Mouse (Mus musculus): ENCODE data around the gene Acap2. TPM values are rescaled to one million over a fixed set of nuclear protein-coding genes. Genes with fewer than 3 reads are reported as not detected.

Gene Acap2
- polyA plus RNA-seq, 1 experiment = 6.3 TPM

DNA sequence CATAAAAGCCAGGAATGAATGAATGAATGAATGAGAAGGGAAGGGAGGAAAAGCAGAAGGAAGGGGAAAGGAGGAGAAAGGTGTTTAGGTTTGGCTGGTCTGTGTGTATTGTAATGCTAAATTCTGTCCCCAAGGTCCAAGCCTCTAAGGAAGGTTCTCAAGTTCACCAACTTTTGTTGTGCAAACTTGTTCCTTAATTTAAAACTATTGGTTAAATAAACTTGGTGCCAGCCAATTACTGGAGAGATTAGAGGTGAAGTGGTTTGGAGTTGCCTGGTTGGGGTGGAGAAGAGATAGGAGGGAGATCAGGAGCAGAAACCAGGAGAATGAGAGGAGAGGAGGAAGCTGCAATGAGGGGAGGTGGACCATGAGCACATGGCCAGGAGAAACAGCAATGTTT lies 31.4 kb downstream of the Acap2 start:
- H3K4me2 ChIP-seq (ENCODE audit: low read depth) = no peak overlapping the region
- no peak overlapping the region for H3K4me3 ChIP-seq
- H3ac ChIP-seq (ENCODE audit: control insufficient read depth, insufficient read length) = no peak overlapping the region
- peaks cover 40% of the 10 kb centered on the region for H3K79me2 ChIP-seq (ENCODE audit: control insufficient read depth, insufficient read depth)
- H3K27me3 ChIP-seq (ENCODE audit: control insufficient read depth, insufficient read depth, insufficient read length) = no peaks in the 10 kb centered on the region
- TF ChIP-seq POLR2AphosphoS2 (IDR thresholded peaks at IDR 0.05; ENCODE audit: insufficient read length, low read depth) (no peak), E2F4 (IDR thresholded peaks at IDR 0.05; ENCODE audit: insufficient read depth) (no peak), REST (IDR thresholded peaks at IDR 0.05; ENCODE audit: insufficient read depth, insufficient read length) (no peak), CEBPB (IDR thresholded peaks at IDR 0.05; ENCODE audit: insufficient read depth, poor library complexity, severe bottlenecking) (no peak), TCF12 (IDR thresholded peaks at IDR 0.05; ENCODE audit: insufficient read depth, poor library complexity, severe bottlenecking) (no peak), USF1 (IDR thresholded peaks at IDR 0.05; ENCODE audit: low read depth) (no peak), SRF (IDR thresholded peaks at IDR 0.05; ENCODE audit: control insufficient read depth, insufficient read length, low read depth) (no peak), MYOD1 (IDR thresholded peaks at IDR 0.05; ENCODE audit: control insufficient read depth in 1 of 3, insufficient read length in 2 of 3, low read depth in 2 of 3) (no peak), MYOG (IDR thresholded peaks at IDR 0.05; ENCODE audit: control insufficient read depth in 1 of 3, insufficient read depth in 1 of 3, insufficient read length in 2 of 3, low read depth in 2 of 3) (no peak)
- no peaks in the 10 kb centered on the region for H3K36me3 ChIP-seq (ENCODE audit: control insufficient read depth, insufficient read depth)

DNA sequence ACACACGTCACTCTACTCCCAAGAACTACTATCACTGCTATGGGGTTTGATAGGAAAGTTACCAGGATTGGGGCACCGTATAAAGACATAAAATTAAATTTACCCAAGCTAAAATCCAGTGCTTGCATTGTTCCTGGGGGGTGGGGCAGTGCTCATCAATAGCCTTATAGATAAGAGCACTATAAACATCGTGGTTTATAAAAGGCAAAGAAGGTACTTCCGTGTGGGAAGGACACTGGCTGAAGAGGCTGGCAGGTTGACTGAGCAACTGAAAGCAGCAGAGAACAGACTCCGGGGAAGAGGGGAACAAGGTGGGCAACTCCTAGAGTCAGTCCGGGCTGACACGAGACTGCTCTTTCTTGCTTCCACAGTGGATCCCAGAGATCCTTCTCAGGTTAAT lies 33.1 kb downstream of the Acap2 start:
- H3K4me3 ChIP-seq = no peak overlapping the region
- no peaks in the 10 kb centered on the region for H3K36me3 ChIP-seq (ENCODE audit: control insufficient read depth, insufficient read depth)
- peaks cover 46% of the 10 kb centered on the region for H3K79me2 ChIP-seq (ENCODE audit: control insufficient read depth, insufficient read depth)
- TF ChIP-seq POLR2AphosphoS2 (IDR thresholded peaks at IDR 0.05; ENCODE audit: insufficient read length, low read depth) (no peak), TCF3 (IDR thresholded peaks at IDR 0.05; ENCODE audit: insufficient read length, low read depth) (no peak), POLR2A (IDR thresholded peaks at IDR 0.05; ENCODE audit: insufficient read length, low read depth) (no peak), MAX (IDR thresholded peaks at IDR 0.05; ENCODE audit: low read depth) (no peak), MYOG (IDR thresholded peaks at IDR 0.05; ENCODE audit: control insufficient read depth in 1 of 3, insufficient read depth in 1 of 3, insufficient read length in 2 of 3, low read depth in 2 of 3) (no peak), SRF (IDR thresholded peaks at IDR 0.05; ENCODE audit: control insufficient read depth, insufficient read length, low read depth) (no peak), TCF12 (IDR thresholded peaks at IDR 0.05; ENCODE audit: insufficient read depth, poor library complexity, severe bottlenecking) (no peak), CEBPB (IDR thresholded peaks at IDR 0.05; ENCODE audit: insufficient read depth, poor library complexity, severe bottlenecking) (no peak), E2F4 (IDR thresholded peaks at IDR 0.05; ENCODE audit: insufficient read depth) (no peak), MYOD1 (IDR thresholded peaks at IDR 0.05; ENCODE audit: control insufficient read depth in 1 of 3, insufficient read length in 2 of 3, low read depth in 2 of 3) (no peak)
- H3K4me2 ChIP-seq (ENCODE audit: low read depth) = no peak overlapping the region
- no peaks in the 10 kb centered on the region for H3K27me3 ChIP-seq (ENCODE audit: control insufficient read depth, insufficient read depth, insufficient read length)
- no peak overlapping the region for H3ac ChIP-seq (ENCODE audit: control insufficient read depth, insufficient read length)

GRCm38 (mm10) chr16:31167017-31167887 lies 33.8 kb downstream of the Acap2 start:
- Histone ChIP-seq H3K27me3 (ENCODE audit: control insufficient read depth, insufficient read depth, insufficient read length) (no peaks in the 10 kb centered on the region), H3K79me2 (ENCODE audit: control insufficient read depth, insufficient read depth) (peaks cover 46% of the 10 kb centered on the region), H3K4me3 (no peak overlapping the region), H3ac (ENCODE audit: control insufficient read depth, insufficient read length) (no peak overlapping the region), H3K36me3 (ENCODE audit: control insufficient read depth, insufficient read depth) (no peaks in the 10 kb centered on the region), H3K4me2 (ENCODE audit: low read depth) (no peak overlapping the region)
- TF ChIP-seq MAX (IDR thresholded peaks at IDR 0.05; ENCODE audit: low read depth) (no peak), USF1 (IDR thresholded peaks at IDR 0.05; ENCODE audit: low read depth) (no peak), REST (IDR thresholded peaks at IDR 0.05; ENCODE audit: insufficient read depth, insufficient read length) (no peak), MYOD1 (IDR thresholded peaks at IDR 0.05; ENCODE audit: control insufficient read depth in 1 of 3, insufficient read length in 2 of 3, low read depth in 2 of 3) (no peak), TCF12 (IDR thresholded peaks at IDR 0.05; ENCODE audit: insufficient read depth, poor library complexity, severe bottlenecking) (no peak), POLR2A (IDR thresholded peaks at IDR 0.05; ENCODE audit: insufficient read length, low read depth) (no peak), POLR2AphosphoS2 (IDR thresholded peaks at IDR 0.05; ENCODE audit: insufficient read length, low read depth) (no peak), MYOG (IDR thresholded peaks at IDR 0.05; ENCODE audit: control insufficient read depth in 1 of 3, insufficient read depth in 1 of 3, insufficient read length in 2 of 3, low read depth in 2 of 3) (no peak), SRF (IDR thresholded peaks at IDR 0.05; ENCODE audit: control insufficient read depth, insufficient read length, low read depth) (no peak), CEBPB (IDR thresholded peaks at IDR 0.05; ENCODE audit: insufficient read depth, poor library complexity, severe bottlenecking) (no peak), TCF3 (IDR thresholded peaks at IDR 0.05; ENCODE audit: insufficient read length, low read depth) (no peak), E2F4 (IDR thresholded peaks at IDR 0.05; ENCODE audit: insufficient read depth) (no peak)

- Histone ChIP-seq H3ac (ENCODE audit: control insufficient read depth, insufficient read length) (no peak overlapping the region), H3K4me3 (no peak overlapping the region), H3K79me2 (ENCODE audit: control insufficient read depth, insufficient read depth) (peaks cover 42% of the 10 kb centered on the region), H3K36me3 (ENCODE audit: control insufficient read depth, insufficient read depth) (no peaks in the 10 kb centered on the region), H3K27me3 (ENCODE audit: control insufficient read depth, insufficient read depth, insufficient read length) (no peaks in the 10 kb centered on the region), H3K4me2 (ENCODE audit: low read depth) (no peak overlapping the region)
- TF ChIP-seq REST (IDR thresholded peaks at IDR 0.05; ENCODE audit: insufficient read depth, insufficient read length) (no peak), POLR2AphosphoS2 (IDR thresholded peaks at IDR 0.05; ENCODE audit: insufficient read length, low read depth) (no peak), TCF12 (IDR thresholded peaks at IDR 0.05; ENCODE audit: insufficient read depth, poor library complexity, severe bottlenecking) (no peak), SRF (IDR thresholded peaks at IDR 0.05; ENCODE audit: control insufficient read depth, insufficient read length, low read depth) (no peak), CEBPB (IDR thresholded peaks at IDR 0.05; ENCODE audit: insufficient read depth, poor library complexity, severe bottlenecking) (no peak)
Measured at GRCm38 (mm10) chr16:31165907-31166306, 35.1 kb downstream of the Acap2 start.
